Mouse (Mus musculus): Measurements from ENCODE around the gene Pfkm.

GRCm38 (mm10) chr15:98065881-98066280, 26.5 kb upstream of the Pfkm start:
- TF ChIP-seq CTCF (IDR thresholded peaks at IDR 0.05; ENCODE audit: low read depth, low read length) (no peak), POLR2A (IDR thresholded peaks at IDR 0.05; ENCODE audit: extremely low read depth, insufficient read depth, low read length) (no peak)

All from liver, adult 2 months (tissue).